Comparison of ENCODE assay signal across 32 mouse cellular contexts in the genomic region with DNA sequence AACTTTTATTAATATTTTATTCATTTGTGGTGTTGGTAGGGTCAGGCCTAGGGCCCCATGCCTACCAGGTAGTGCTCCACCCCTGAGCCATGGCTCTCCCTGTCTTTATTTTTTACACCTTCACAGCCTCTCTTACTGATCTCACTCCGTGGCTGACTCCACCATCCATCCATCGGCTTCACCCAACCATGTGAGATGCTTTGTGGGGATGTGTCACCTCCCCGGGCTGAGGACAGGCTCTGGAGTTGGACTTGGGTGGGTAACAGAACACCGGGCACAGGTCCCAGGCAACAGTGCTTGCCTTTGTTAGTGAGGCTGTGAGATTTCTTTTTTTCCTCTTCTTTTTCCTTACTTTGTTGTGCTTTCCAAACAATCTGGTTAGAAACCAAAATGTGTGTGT.
"Had no signal": no experiment of that assay in that cellular context is flagged by ENCODE, and none has a peak within 500 bp of the region (broad histone marks: within the 10 kb centered on the region; RNA-seq: fewer than 3 reads in every experiment).

No protein-coding gene starts in this region.

- H3K36me3 ChIP-seq: heart, embryonic 15.5 days; hindbrain, embryonic 10.5 days; hindbrain, embryonic 13.5 days; intestine, embryonic 15.5 days; kidney, embryonic 15.5 days had no signal

- H3K27ac ChIP-seq: heart, embryonic 13.5 days; heart, embryonic 15.5 days; hindbrain, embryonic 10.5 days; hindbrain, embryonic 12.5 days; hindbrain, embryonic 13.5 days; hindbrain, embryonic 14.5 days; hindbrain, embryonic 15.5 days; hindbrain, postnatal 0 days; intestine, embryonic 15.5 days; kidney, embryonic 15.5 days; kidney, postnatal 0 days; layer of hippocampus, adult 2 months had no signal

- H3K27me3 ChIP-seq: heart, embryonic 12.5 days; heart, embryonic 13.5 days; heart, embryonic 15.5 days; hindbrain, embryonic 12.5 days; hindbrain, embryonic 13.5 days; hindbrain, embryonic 15.5 days; intestine, embryonic 15.5 days; kidney, embryonic 15.5 days had no signal

- H3K4me3 ChIP-seq: heart, embryonic 12.5 days; heart, embryonic 13.5 days; heart, embryonic 15.5 days; hindbrain, embryonic 10.5 days; hindbrain, embryonic 12.5 days; hindbrain, embryonic 13.5 days; hindbrain, embryonic 15.5 days; intestine, embryonic 15.5 days; kidney, embryonic 15.5 days; layer of hippocampus, adult 2 months had no signal

- ATAC-seq: hindbrain, embryonic 16.5 days; hindbrain, postnatal 0 days; inflammation-experienced regulatory T-cells, adult 6 months; intestine, embryonic 15.5 days; intestine, embryonic 16.5 days; intestine, postnatal 0 days had no signal

- H3K9me3 ChIP-seq: heart, embryonic 15.5 days; hindbrain, embryonic 15.5 days; intestine, embryonic 15.5 days; kidney, embryonic 15.5 days had no signal

- H3K4me1 ChIP-seq: heart, embryonic 13.5 days; heart, embryonic 15.5 days; hindbrain, embryonic 10.5 days; hindbrain, embryonic 12.5 days; hindbrain, embryonic 13.5 days; hindbrain, embryonic 15.5 days; intestine, embryonic 15.5 days; kidney, embryonic 15.5 days had no signal

- DNase-seq: heart, postnatal 10 days; heart, postnatal 14 days; heart, postnatal 36 days; kidney, adult 11 months; kidney, adult 18-20 months; kidney, adult 2 months; kidney, adult 8-10 months; kidney, adult 9 months; kidney, postnatal 10 days; kidney, postnatal 14 days; kidney, postnatal 25 days; kidney, postnatal 36 days; kidney, postnatal 4 days; layer of hippocampus, adult 9-11 months; layer of hippocampus, postnatal 36 days had no signal
